Mouse (Mus musculus): ENCODE data around the gene Samd7. TPM values are rescaled to one million over a fixed set of nuclear protein-coding genes. Genes with fewer than 3 reads are reported as not detected.

Samd7 gene
- total RNA-seq, 2 experiments from 2014 or later = not detected

Other genes starting within 250 kb of the Samd7 start
- gene Mecom, start 198.3 kb upstream of the Samd7 start, total RNA-seq (2021) = 1 to 10 TPM; 3.0 to 3.2 TPM
- gene Actrt3, start 146.4 kb upstream of the Samd7 start, total RNA-seq (2021) = under 1 TPM; 0.78 to 0.82 TPM
- 10 to 100 TPM; 14.7 to 18.8 TPM for gene Mynn, start 144.2 kb upstream of the Samd7 start, total RNA-seq (2021)
- not detected for gene Lrriq4, start 101.8 kb upstream of the Samd7 start, total RNA-seq (2021)
- under 1 TPM in 1 of 2 experiments, not detected in 1; 0.16 TPM for gene Lrrc34, start 98.4 kb upstream of the Samd7 start, total RNA-seq (2021)
- not detected for gene Lrrc31, start 46.5 kb upstream of the Samd7 start, total RNA-seq (2021)
- 100 to 1,000 TPM; 115 to 117 TPM for gene Sec62, start 46.6 kb downstream of the Samd7 start, total RNA-seq (2021)
- under 1 TPM; 0.48 to 0.66 TPM for gene Gpr160, start 109.7 kb downstream of the Samd7 start, total RNA-seq (2021)
- gene Phc3, start 223.1 kb downstream of the Samd7 start, total RNA-seq (2021) = 10 to 100 TPM; 35.5 to 38.8 TPM
- gene Prkci, start 249.5 kb downstream of the Samd7 start, total RNA-seq (2021) = 10 to 100 TPM; 67.4 to 76.9 TPM